Mouse (Mus musculus): ENCODE results near the gene Mrvi1. TPM values are rescaled to one million over a fixed set of nuclear protein-coding genes. Genes with fewer than 3 reads are reported as not detected.

Mrvi1 gene
- polyA plus RNA-seq, 1 experiment from 2014 or later: 1.0 TPM

- Histone ChIP-seq H3K27ac (ENCODE audit: low read depth, low read length) (no peak overlapping the region), H3K36me3 (ENCODE audit: control insufficient read depth, insufficient read depth, low read length) (no peaks in the 10 kb centered on the region), H3K4me3 (ENCODE audit: low read length) (no peak overlapping the region), H3K4me1 (ENCODE audit: control insufficient read depth, insufficient read depth, low read depth, low read length) (no peaks in the 10 kb centered on the region), H3K9me3 (ENCODE audit: control insufficient read depth, low read length) (no peaks in the 10 kb centered on the region), H3K9ac (ENCODE audit: low read depth, low read length) (no peak overlapping the region), H3K27me3 (replicated peaks; ENCODE audit: control insufficient read depth, insufficient read depth, low read length) (no peaks in the 10 kb centered on the region), H3K4me2 (ENCODE audit: low read length) (no peak overlapping the region)
- ATAC-seq: no peak
- WGBS: 35% methylated on average over 3 of the region's 3 CpGs
Measured at GRCm38 (mm10) chr7:110930118-110930854, 52.0 kb downstream of the Mrvi1 start.

GRCm38 (mm10) chr7:110926562-110926961, 55.7 kb downstream of the Mrvi1 start:
- Histone ChIP-seq H3K36me3 (ENCODE audit: control insufficient read depth, insufficient read depth, low read length) (no peaks in the 10 kb centered on the region), H3K27me3 (replicated peaks; ENCODE audit: control insufficient read depth, insufficient read depth, low read length) (no peaks in the 10 kb centered on the region), H3K4me1 (ENCODE audit: control insufficient read depth, insufficient read depth, low read depth, low read length) (no peaks in the 10 kb centered on the region), H3K9me3 (ENCODE audit: control insufficient read depth, low read length) (no peaks in the 10 kb centered on the region), H3K9ac (ENCODE audit: low read depth, low read length) (no peak overlapping the region), H3K4me3 (ENCODE audit: low read length) (no peak overlapping the region), H3K4me2 (ENCODE audit: low read length) (no peak overlapping the region), H3K27ac (ENCODE audit: low read depth, low read length) (no peak overlapping the region)
- ATAC-seq: no peak
- WGBS: 80% methylated on average over 4 of the region's 4 CpGs

- no peak overlapping the region for H3K27ac ChIP-seq (ENCODE audit: low read depth, low read length)
- no peaks in the 10 kb centered on the region for H3K4me1 ChIP-seq (ENCODE audit: control insufficient read depth, insufficient read depth, low read depth, low read length)
- H3K9me3 ChIP-seq (ENCODE audit: control insufficient read depth, low read length): no peaks in the 10 kb centered on the region
- no peak overlapping the region; the same call in 1 of the 2 replicates for H3K9ac ChIP-seq (ENCODE audit: low read depth, low read length)
- H3K4me2 ChIP-seq (ENCODE audit: low read length): no peak overlapping the region
- ATAC-seq: no peak
- no peak overlapping the region for H3K4me3 ChIP-seq (ENCODE audit: low read length)
- 78% methylated on average over 19 of the region's 19 CpGs for WGBS
- H3K27me3 ChIP-seq (replicated peaks; ENCODE audit: control insufficient read depth, insufficient read depth, low read length): no peaks in the 10 kb centered on the region
- H3K36me3 ChIP-seq (ENCODE audit: control insufficient read depth, insufficient read depth, low read length): no peaks in the 10 kb centered on the region
Measured at GRCm38 (mm10) chr7:110920331-110921261, 61.7 kb downstream of the Mrvi1 start.

- no peak for ATAC-seq
- H3K9ac ChIP-seq (ENCODE audit: low read depth, low read length): no peak overlapping the region
- WGBS: 57% methylated on average over 3 of the region's 3 CpGs
Measured at GRCm38 (mm10) chr7:110919721-110920120, 62.5 kb downstream of the Mrvi1 start.

GRCm38 (mm10) chr7:110915913-110916312, 66.3 kb downstream of the Mrvi1 start:
- no peaks in the 10 kb centered on the region for H3K9me3 ChIP-seq (ENCODE audit: control insufficient read depth, low read length)
- no peak overlapping the region for H3K9ac ChIP-seq (ENCODE audit: low read depth, low read length)
- H3K4me3 ChIP-seq (ENCODE audit: low read length): no peak overlapping the region
- ATAC-seq: no peak
- WGBS: 83% methylated on average over 7 of the region's 7 CpGs
- H3K36me3 ChIP-seq (ENCODE audit: control insufficient read depth, insufficient read depth, low read length): no peaks in the 10 kb centered on the region
- no peak overlapping the region for H3K4me2 ChIP-seq (ENCODE audit: low read length)
- no peak overlapping the region for H3K27ac ChIP-seq (ENCODE audit: low read depth, low read length)
- no peaks in the 10 kb centered on the region for H3K4me1 ChIP-seq (ENCODE audit: control insufficient read depth, insufficient read depth, low read depth, low read length)
- no peaks in the 10 kb centered on the region for H3K27me3 ChIP-seq (replicated peaks; ENCODE audit: control insufficient read depth, insufficient read depth, low read length)

More at GRCm38 (mm10) chr7:110919721-110920120, 62.5 kb downstream of the Mrvi1 start:
- Histone ChIP-seq H3K4me1 (ENCODE audit: control insufficient read depth, insufficient read depth, low read depth, low read length) (no peaks in the 10 kb centered on the region), H3K27ac (ENCODE audit: low read depth, low read length) (no peak overlapping the region), H3K4me2 (ENCODE audit: low read length) (no peak overlapping the region), H3K27me3 (replicated peaks; ENCODE audit: control insufficient read depth, insufficient read depth, low read length) (no peaks in the 10 kb centered on the region), H3K36me3 (ENCODE audit: control insufficient read depth, insufficient read depth, low read length) (no peaks in the 10 kb centered on the region), H3K9me3 (ENCODE audit: control insufficient read depth, low read length) (no peaks in the 10 kb centered on the region), H3K4me3 (ENCODE audit: low read length) (no peak overlapping the region)

GRCm38 (mm10) chr7:110914531-110914930, 67.7 kb downstream of the Mrvi1 start:
- no peak overlapping the region for H3K9ac ChIP-seq (ENCODE audit: low read depth, low read length)
- H3K4me1 ChIP-seq (ENCODE audit: control insufficient read depth, insufficient read depth, low read depth, low read length): no peaks in the 10 kb centered on the region
- no peaks in the 10 kb centered on the region for H3K36me3 ChIP-seq (ENCODE audit: control insufficient read depth, insufficient read depth, low read length)
- H3K27me3 ChIP-seq (replicated peaks; ENCODE audit: control insufficient read depth, insufficient read depth, low read length): no peaks in the 10 kb centered on the region
- H3K9me3 ChIP-seq (ENCODE audit: control insufficient read depth, low read length): no peaks in the 10 kb centered on the region
- H3K27ac ChIP-seq (ENCODE audit: low read depth, low read length): no peak overlapping the region
- H3K4me3 ChIP-seq (ENCODE audit: low read length): no peak overlapping the region
- H3K4me2 ChIP-seq (ENCODE audit: low read length): no peak overlapping the region
- no peak for ATAC-seq
- 78% methylated on average over 3 of the region's 3 CpGs for WGBS

DNA sequence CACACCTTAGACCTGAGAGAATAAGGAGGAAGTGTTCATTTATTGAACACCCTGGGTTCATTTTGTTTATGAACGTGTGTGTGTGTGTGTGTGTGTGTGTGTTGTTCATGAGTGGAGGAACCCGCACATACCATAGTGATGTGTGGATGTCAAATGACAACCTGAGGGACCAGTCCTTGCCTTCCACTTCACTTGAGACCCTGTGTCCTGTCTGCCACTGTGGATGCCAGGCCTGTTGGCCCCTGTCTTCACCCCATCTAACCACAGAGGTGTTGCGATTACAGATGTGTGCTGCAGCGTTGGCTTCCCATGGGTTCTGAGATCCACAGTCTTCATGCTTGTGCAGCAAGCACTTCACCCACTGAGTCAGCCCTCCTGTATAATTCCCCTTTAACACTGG, 68.5 kb downstream of the Mrvi1 start:
- Histone ChIP-seq H3K4me2 (ENCODE audit: low read length) (no peak overlapping the region), H3K4me1 (ENCODE audit: control insufficient read depth, insufficient read depth, low read depth, low read length) (no peaks in the 10 kb centered on the region), H3K9ac (ENCODE audit: low read depth, low read length) (no peak overlapping the region), H3K36me3 (ENCODE audit: control insufficient read depth, insufficient read depth, low read length) (no peaks in the 10 kb centered on the region), H3K4me3 (ENCODE audit: low read length) (no peak overlapping the region), H3K27me3 (replicated peaks; ENCODE audit: control insufficient read depth, insufficient read depth, low read length) (no peaks in the 10 kb centered on the region), H3K27ac (ENCODE audit: low read depth, low read length) (no peak overlapping the region), H3K9me3 (ENCODE audit: control insufficient read depth, low read length) (no peaks in the 10 kb centered on the region)
- ATAC-seq: no peak
- WGBS: 96% methylated on average over 4 of the region's 4 CpGs

GRCm38 (mm10) chr7:110908209-110909144, 73.8 kb downstream of the Mrvi1 start:
- no peak for ATAC-seq
- Histone ChIP-seq H3K4me1 (ENCODE audit: control insufficient read depth, insufficient read depth, low read depth, low read length) (no peaks in the 10 kb centered on the region), H3K27me3 (replicated peaks; ENCODE audit: control insufficient read depth, insufficient read depth, low read length) (no peaks in the 10 kb centered on the region), H3K9me3 (ENCODE audit: control insufficient read depth, low read length) (no peaks in the 10 kb centered on the region), H3K4me2 (ENCODE audit: low read length) (no peak overlapping the region), H3K4me3 (ENCODE audit: low read length) (no peak overlapping the region), H3K27ac (ENCODE audit: low read depth, low read length) (no peak overlapping the region), H3K36me3 (ENCODE audit: control insufficient read depth, insufficient read depth, low read length) (no peaks in the 10 kb centered on the region), H3K9ac (ENCODE audit: low read depth, low read length) (no peak overlapping the region)
- WGBS: 83% methylated on average over 8 of the region's 8 CpGs

Data from hindbrain, embryonic 16.5 days (tissue).